ENCODE assay signal across 10 mouse cellular contexts in the genomic region with DNA sequence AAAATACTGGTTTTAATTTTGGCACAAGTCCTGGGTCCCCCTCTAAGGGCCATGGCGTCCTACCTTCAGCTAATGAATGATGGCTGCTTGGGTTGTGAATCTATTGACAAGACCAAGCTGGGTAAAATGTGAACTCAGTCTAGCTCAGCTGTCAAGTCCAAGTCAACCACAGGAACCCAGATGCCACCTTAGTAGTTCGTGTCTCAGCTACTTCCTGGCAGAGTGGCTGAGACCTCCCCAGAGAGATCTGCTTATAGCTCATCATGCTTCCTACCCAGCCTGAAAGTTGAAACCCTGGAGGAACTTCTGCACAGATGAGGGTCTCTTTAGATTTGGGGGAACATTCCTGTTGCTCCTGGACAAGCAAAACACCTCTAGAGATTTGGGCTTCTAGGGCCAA. TPM values are rescaled to one million over a fixed set of nuclear protein-coding genes. Genes with fewer than 3 reads are reported as not detected.
DNase-seq lines count a peak whose midpoint lies in the region; ATAC-seq and TF ChIP-seq lines count a peak whose summit lies in the region.
"Had no signal": no experiment of that assay in that cellular context is flagged by ENCODE, and none has a peak within 500 bp of the region (broad histone marks: within the 10 kb centered on the region; RNA-seq: fewer than 3 reads in every experiment).

No protein-coding gene starts in this region.

- TF ChIP-seq CTCF in CH12.LX (conservative IDR thresholded peaks at IDR 0.05 in 1 of 2, IDR thresholded peaks at IDR 0.05 in 1 of 2; ENCODE audit: low read depth in 2 of 2, low read length in 2 of 2): no peak

- no peaks in the 10 kb centered on the region for H3K36me3 ChIP-seq in heart, embryonic 15.5 days
- H3K36me3 ChIP-seq in CH12.LX (replicated peaks in 1 of 2; ENCODE audit: control insufficient read depth in 1 of 2, insufficient read depth in 1 of 2, low read length in 1 of 2): no peaks in the 10 kb centered on the region
- no peaks in the 10 kb centered on the region for H3K36me3 ChIP-seq in forebrain, embryonic 16.5 days (ENCODE audit: control insufficient read depth, insufficient read depth)
- H3K36me3 ChIP-seq in midbrain, embryonic 16.5 days (ENCODE audit: control insufficient read depth, insufficient read depth, low read length): no peaks in the 10 kb centered on the region

- DNase-seq in heart, adult 9 months (ENCODE audit: low spot score in 2 of 2): no peak
- peak; percentile 32 for DNase-seq in CH12.LX (ENCODE audit: extremely low read depth)
- no peak for DNase-seq in embryo, embryonic 11 days
- no peak for DNase-seq in left cerebral cortex, adult 11 months (ENCODE audit: low spot score)
- DNase-seq in urinary bladder, postnatal 25 days (ENCODE audit: low spot score): no peak
- DNase-seq: gastrocnemius, postnatal 14 days had no signal

- dilution Hi-C loops in CH12.LX (cut with MboI; ENCODE audit: extremely low pct_ligation_motif_present, extremely low pct_unique_long_range_greater_than_20kb, low sequenced_read_pairs): no loop called here

- H3K79me2 ChIP-seq in CH12.LX (replicated peaks; ENCODE audit: control insufficient read depth, extremely low read depth, insufficient read depth, poor library complexity, severe bottlenecking): no peaks in the 10 kb centered on the region

- ATAC-seq in heart, embryonic 15.5 days (replicated peaks; ENCODE audit: insufficient number of reproducible peaks, insufficient read depth, low FRiP score, low read depth): no peak
- no peak for ATAC-seq in forebrain, embryonic 16.5 days
- ATAC-seq in midbrain, embryonic 16.5 days: no peak

- H3K4me1 ChIP-seq in heart, embryonic 15.5 days (replicated peaks): peaks cover 50% of the 10 kb centered on the region
- H3K4me1 ChIP-seq in CH12.LX (ENCODE audit: control insufficient read depth in 1 of 2, insufficient read depth in 2 of 2): peaks cover 20 to 43% of the 10 kb centered on the region in 2 experiments
- peaks cover 55% of the 10 kb centered on the region for H3K4me1 ChIP-seq in forebrain, embryonic 16.5 days (replicated peaks; ENCODE audit: control insufficient read depth, insufficient read depth, low read length)
- peaks cover 23% of the 10 kb centered on the region for H3K4me1 ChIP-seq in midbrain, embryonic 16.5 days (ENCODE audit: control insufficient read depth, insufficient read depth, low read length)

- 71% methylated on average over 2 of the region's 2 CpGs for WGBS in heart, embryonic 15.5 days
- WGBS in forebrain, embryonic 16.5 days: 27% methylated on average over 2 of the region's 2 CpGs
- 42% methylated on average over 2 of the region's 2 CpGs for WGBS in midbrain, embryonic 16.5 days

- TF ChIP-seq RAD21 in CH12.LX (IDR thresholded peaks at IDR 0.05; ENCODE audit: low read depth, low read length): no peak

- H3K27me3 ChIP-seq in heart, embryonic 15.5 days: peaks cover 20% of the 10 kb centered on the region; the same call in 1 of the 2 replicates
- H3K27me3 ChIP-seq in CH12.LX (replicated peaks): peaks cover 72% of the 10 kb centered on the region
- no peaks in the 10 kb centered on the region for H3K27me3 ChIP-seq in forebrain, embryonic 16.5 days (replicated peaks; ENCODE audit: control insufficient read depth, insufficient read depth, low read length)
- no peaks in the 10 kb centered on the region; the same call in 1 of the 2 replicates for H3K27me3 ChIP-seq in midbrain, embryonic 16.5 days (ENCODE audit: control insufficient read depth, insufficient read depth, low read depth, low read length)

- TF ChIP-seq POLR2A in CH12.LX (IDR thresholded peaks at IDR 0.05; ENCODE audit: low read depth, low read length): no peak

- H3K9ac ChIP-seq in heart, embryonic 15.5 days: no peak overlapping the region
- H3K9ac ChIP-seq in CH12.LX (ENCODE audit: insufficient read depth, low read depth): no peak overlapping the region
- H3K9ac ChIP-seq in forebrain, embryonic 16.5 days (replicated peaks; ENCODE audit: low read depth, low read length): no peak overlapping the region
- no peak overlapping the region for H3K9ac ChIP-seq in midbrain, embryonic 16.5 days (ENCODE audit: low read depth, low read length)

- H3K27ac ChIP-seq in heart, embryonic 15.5 days: no peak overlapping the region
- H3K27ac ChIP-seq in CH12.LX (ENCODE audit: insufficient read depth, low read depth): no peak overlapping the region
- peak overlapping the region; percentile 28; the same call in 1 of the 2 replicates for H3K27ac ChIP-seq in forebrain, embryonic 16.5 days (ENCODE audit: low read length)
- H3K27ac ChIP-seq in midbrain, embryonic 16.5 days (ENCODE audit: low read length): no peak overlapping the region

- peak overlapping the region; percentile 67 for H3K4me3 ChIP-seq in heart, embryonic 15.5 days
- H3K4me3 ChIP-seq in CH12.LX (replicated peaks in 1 of 3; ENCODE audit: low read depth in 2 of 3, low read length in 2 of 3, poor library complexity in 1 of 3): no peak overlapping the region
- peak overlapping the region; percentile 70; the same call in 1 of the 2 replicates for H3K4me3 ChIP-seq in forebrain, embryonic 16.5 days (replicated peaks; ENCODE audit: low read length)
- H3K4me3 ChIP-seq in midbrain, embryonic 16.5 days (ENCODE audit: low read depth, low read length): no peak overlapping the region; the same call in 1 of the 2 replicates

- in situ Hi-C loops in CH12.LX (cut with MboI; ENCODE audit: low pct_ligation_motif_present, low pct_unique_long_range_greater_than_20kb, low sequenced_read_pairs): no loop called here

- H3K4me2 ChIP-seq in heart, embryonic 15.5 days: peak overlapping the region; percentile 91
- no peak overlapping the region for H3K4me2 ChIP-seq in CH12.LX (ENCODE audit: insufficient read depth, low read depth, poor library complexity, severe bottlenecking)
- H3K4me2 ChIP-seq in forebrain, embryonic 16.5 days (ENCODE audit: low read length): peak overlapping the region; percentile 82
- H3K4me2 ChIP-seq in midbrain, embryonic 16.5 days (ENCODE audit: low read length): peak overlapping the region; percentile 67

- no peak for TF ChIP-seq EP300 in CH12.LX (IDR thresholded peaks at IDR 0.05; ENCODE audit: low read length)

- no peaks in the 10 kb centered on the region for H3K9me3 ChIP-seq in heart, embryonic 15.5 days (replicated peaks)
- peaks cover 11% of the 10 kb centered on the region for H3K9me3 ChIP-seq in CH12.LX (replicated peaks; ENCODE audit: low read length)
- no peaks in the 10 kb centered on the region for H3K9me3 ChIP-seq in forebrain, embryonic 16.5 days (ENCODE audit: control insufficient read depth, low read length)
- H3K9me3 ChIP-seq in midbrain, embryonic 16.5 days (replicated peaks; ENCODE audit: control insufficient read depth, low read length, poor library complexity, severe bottlenecking): no peaks in the 10 kb centered on the region

TF ChIP-seq in CH12.LX, 34 proteins besides CTCF, POLR2A, EP300 and RAD21:
- TF ChIP-seq MXI1 (IDR thresholded peaks at IDR 0.05; ENCODE audit: low read depth, low read length) (no peak), ZKSCAN1 (IDR thresholded peaks at IDR 0.05; ENCODE audit: borderline replicate concordance, low read depth, low read length) (no peak), KAT2A (IDR thresholded peaks at IDR 0.05; ENCODE audit: insufficient replicate concordance, low read length) (no peak), SIN3A (IDR thresholded peaks at IDR 0.05; ENCODE audit: low read length) (no peak), MAZ (IDR thresholded peaks at IDR 0.05; ENCODE audit: low read depth, low read length) (no peak), ZNF384 (IDR thresholded peaks at IDR 0.05; ENCODE audit: low read depth, low read length) (no peak), BHLHE40 (IDR thresholded peaks at IDR 0.05; ENCODE audit: low read depth, low read length) (no peak), UBTF (IDR thresholded peaks at IDR 0.05; ENCODE audit: low read depth, low read length) (no peak)

RNA-seq across cellular contexts. Expression of a gene that starts 2.8 kb away (rescaled TPM):
- 17.3 and 19.0 TPM in 2 replicates for polyA plus RNA-seq in heart, embryonic 15.5 days (2015; fragmentation: Nextera tagmentation; extraction: Ambion mirVana)
- total RNA-seq in CH12.LX (2012; rRNA removed) (3.1 TPM in 2 replicates), CH12.LX (2014; rRNA removed) (0.24 and 0.35 TPM in 2 replicates)
- polyA plus RNA-seq in CH12.LX (2012; ENCODE audit: insufficient read length, low read depth): 0.14 and 0.20 TPM in 2 replicates
- 15.8 and 22.0 TPM in 2 replicates for polyA plus RNA-seq in forebrain, embryonic 16.5 days (2015; fragmentation: Nextera tagmentation; extraction: Ambion mirVana)
- polyA plus RNA-seq in midbrain, embryonic 16.5 days (2015; fragmentation: Nextera tagmentation; extraction: Ambion mirVana): 13.1 and 15.0 TPM in 2 replicates

RNA-seq across cellular contexts. Expression of a gene that starts 13.3 kb away (rescaled TPM):
- polyA plus RNA-seq in heart, embryonic 15.5 days (2015; fragmentation: Nextera tagmentation; extraction: Ambion mirVana): 5.8 and 10.3 TPM in 2 replicates
- total RNA-seq in CH12.LX (2012; rRNA removed) (17.5 and 20.4 TPM in 2 replicates), CH12.LX (2014; rRNA removed) (12.6 and 13.1 TPM in 2 replicates)
- polyA plus RNA-seq in CH12.LX (2012; ENCODE audit: insufficient read length, low read depth): 15.3 TPM in 2 replicates
- polyA plus RNA-seq in forebrain, embryonic 16.5 days (2015; fragmentation: Nextera tagmentation; extraction: Ambion mirVana): 0.85 and 1.6 TPM in 2 replicates
- 1.2 and 1.4 TPM in 2 replicates for polyA plus RNA-seq in midbrain, embryonic 16.5 days (2015; fragmentation: Nextera tagmentation; extraction: Ambion mirVana)

RNA-seq across cellular contexts. Expression of a gene that starts 28.0 kb away (rescaled TPM):
- 62.7 and 79.5 TPM in 2 replicates for polyA plus RNA-seq in heart, embryonic 15.5 days (2015; fragmentation: Nextera tagmentation; extraction: Ambion mirVana)
- total RNA-seq in CH12.LX (2012; rRNA removed) (57.0 and 58.7 TPM in 2 replicates), CH12.LX (2014; rRNA removed) (42.0 and 53.6 TPM in 2 replicates)
- 52.5 and 58.0 TPM in 2 replicates for polyA plus RNA-seq in CH12.LX (2012; ENCODE audit: insufficient read length, low read depth)
- polyA plus RNA-seq in forebrain, embryonic 16.5 days (2015; fragmentation: Nextera tagmentation; extraction: Ambion mirVana): 91.7 and 101 TPM in 2 replicates
- polyA plus RNA-seq in midbrain, embryonic 16.5 days (2015; fragmentation: Nextera tagmentation; extraction: Ambion mirVana): 116 and 117 TPM in 2 replicates

RNA-seq across cellular contexts. Expression of a gene that starts 31.1 kb away (rescaled TPM):
- not detected in 2 replicates for polyA plus RNA-seq in heart, embryonic 15.5 days (2015; fragmentation: Nextera tagmentation; extraction: Ambion mirVana)
- total RNA-seq in CH12.LX (2012; rRNA removed) (not detected in 2 replicates), CH12.LX (2014; rRNA removed) (not detected in 2 replicates)
- not detected in 2 replicates for polyA plus RNA-seq in CH12.LX (2012; ENCODE audit: insufficient read length, low read depth)
- not detected in 2 replicates for polyA plus RNA-seq in forebrain, embryonic 16.5 days (2015; fragmentation: Nextera tagmentation; extraction: Ambion mirVana)
- polyA plus RNA-seq in midbrain, embryonic 16.5 days (2015; fragmentation: Nextera tagmentation; extraction: Ambion mirVana): not detected in 2 replicates
- total RNA-seq: gastrocnemius, postnatal 14 days; liver, adult 2 months had no signal
- polyA plus RNA-seq: liver, adult 2 months had no signal

RNA-seq across cellular contexts. Expression of a gene that starts 35.2 kb away (rescaled TPM):
- polyA plus RNA-seq in heart, embryonic 15.5 days (2015; fragmentation: Nextera tagmentation; extraction: Ambion mirVana): 0.57 and 0.65 TPM in 2 replicates
- 0.38 and 0.42 TPM in 2 replicates for total RNA-seq in CH12.LX (2012; rRNA removed)
- total RNA-seq in CH12.LX (2014; rRNA removed): not detected in 2 replicates
- 23.4 and 35.0 TPM in 2 replicates for polyA plus RNA-seq in CH12.LX (2012; ENCODE audit: insufficient read length, low read depth)
- not detected in 2 replicates for polyA plus RNA-seq in forebrain, embryonic 16.5 days (2015; fragmentation: Nextera tagmentation; extraction: Ambion mirVana)
- polyA plus RNA-seq in midbrain, embryonic 16.5 days (2015; fragmentation: Nextera tagmentation; extraction: Ambion mirVana): 0.43 TPM in 1 of 2 replicates, not detected in the other
- total RNA-seq: gastrocnemius, postnatal 14 days; liver, adult 2 months had no signal

Comparison
In these comparisons a context has a peak if more than half of its experiments do, and no peak if none do; other contexts are left out.
1. H3K4me3 ChIP-seq: peak in heart, embryonic 15.5 days (single experiment) and forebrain, embryonic 16.5 days (single experiment); none in CH12.LX (0 of 3) and midbrain, embryonic 16.5 days (single experiment).
2. RNA of a gene that starts 2.8 kb away (polyA plus RNA-seq): 17.3 to 19.0 TPM in heart, embryonic 15.5 days, 15.8 to 22.0 TPM in forebrain, embryonic 16.5 days and 13.1 to 15.0 TPM in midbrain, embryonic 16.5 days; 0.14 to 0.20 TPM in CH12.LX; every median in the first group is over 10 times any median in the second.